Mouse (Mus musculus): ENCODE results near the gene Gpr18.

Gpr18 gene

GRCm38 (mm10) chr14:121909868-121910267, 5.7 kb downstream of the Gpr18 start:
- Histone ChIP-seq H3K9me3 (ENCODE audit: low read length) (no peaks in the 10 kb centered on the region), H3K4me1 (replicated peaks; ENCODE audit: low read depth, low read length) (0 out of 2 replicates have a peak, but pooled peaks cover 2% of the 10 kb centered on the region), H3K4me3 (replicated peaks; ENCODE audit: low read length) (no peak overlapping the region), H3K27me3 (ENCODE audit: insufficient read depth, low read length) (no peaks in the 10 kb centered on the region), H3K36me3 (ENCODE audit: insufficient read depth, low read length) (peaks cover 70% of the 10 kb centered on the region)
- TF ChIP-seq POU5F1 (IDR thresholded peaks at IDR 0.05; ENCODE audit: borderline replicate concordance, low read length), result no peak
- TF ChIP-seq CTCF (conservative IDR thresholded peaks at IDR 0.05; ENCODE audit: low read length), result no peak
- no peak for TF ChIP-seq NANOG (IDR thresholded peaks at IDR 0.05; ENCODE audit: borderline replicate concordance, low read length)

GRCm38 (mm10) chr14:121906992-121907681, 8.4 kb downstream of the Gpr18 start:
- Histone ChIP-seq H3K4me1 (replicated peaks; ENCODE audit: low read depth, low read length) (no peaks in the 10 kb centered on the region), H3K9me3 (ENCODE audit: low read length) (no peaks in the 10 kb centered on the region), H3K4me3 (replicated peaks; ENCODE audit: low read length) (no peak overlapping the region), H3K27me3 (ENCODE audit: insufficient read depth, low read length) (no peaks in the 10 kb centered on the region), H3K36me3 (ENCODE audit: insufficient read depth, low read length) (peaks cover 69% of the 10 kb centered on the region)
- TF ChIP-seq NANOG (IDR thresholded peaks at IDR 0.05; ENCODE audit: borderline replicate concordance, low read length) (no peak), POU5F1 (IDR thresholded peaks at IDR 0.05; ENCODE audit: borderline replicate concordance, low read length) (no peak), CTCF (conservative IDR thresholded peaks at IDR 0.05; ENCODE audit: low read length) (no peak)

GRCm38 (mm10) chr14:121906341-121906991, 9.1 kb downstream of the Gpr18 start:
- TF ChIP-seq POU5F1 (IDR thresholded peaks at IDR 0.05; ENCODE audit: borderline replicate concordance, low read length) (no peak), CTCF (conservative IDR thresholded peaks at IDR 0.05; ENCODE audit: low read length) (no peak), NANOG (IDR thresholded peaks at IDR 0.05; ENCODE audit: borderline replicate concordance, low read length) (no peak)
- peaks cover 66% of the 10 kb centered on the region for H3K36me3 ChIP-seq (ENCODE audit: insufficient read depth, low read length)
- H3K4me1 ChIP-seq (replicated peaks; ENCODE audit: low read depth, low read length), result no peaks in the 10 kb centered on the region
- H3K9me3 ChIP-seq (ENCODE audit: low read length), result no peaks in the 10 kb centered on the region
- H3K27me3 ChIP-seq (ENCODE audit: insufficient read depth, low read length), result no peaks in the 10 kb centered on the region
- H3K4me3 ChIP-seq (replicated peaks; ENCODE audit: low read length), result no peak overlapping the region

GRCm38 (mm10) chr14:121904754-121905153, 10.8 kb downstream of the Gpr18 start:
- no peak for TF ChIP-seq NANOG (IDR thresholded peaks at IDR 0.05; ENCODE audit: borderline replicate concordance, low read length)
- no peaks in the 10 kb centered on the region for H3K9me3 ChIP-seq (ENCODE audit: low read length)
- peaks cover under 1% of the 10 kb centered on the region for H3K4me1 ChIP-seq (replicated peaks; ENCODE audit: low read depth, low read length)
- peaks cover 59% of the 10 kb centered on the region for H3K36me3 ChIP-seq (ENCODE audit: insufficient read depth, low read length)
- no peak overlapping the region for H3K4me3 ChIP-seq (replicated peaks; ENCODE audit: low read length)
- no peaks in the 10 kb centered on the region for H3K27me3 ChIP-seq (ENCODE audit: insufficient read depth, low read length)

GRCm38 (mm10) chr14:121903381-121903876, 12.2 kb downstream of the Gpr18 start:
- peaks cover 47% of the 10 kb centered on the region for H3K36me3 ChIP-seq (ENCODE audit: insufficient read depth, low read length)
- H3K27me3 ChIP-seq (ENCODE audit: insufficient read depth, low read length), result no peaks in the 10 kb centered on the region
- H3K9me3 ChIP-seq (ENCODE audit: low read length), result no peaks in the 10 kb centered on the region
- peaks cover 13% of the 10 kb centered on the region for H3K4me1 ChIP-seq (replicated peaks; ENCODE audit: low read depth, low read length)
- TF ChIP-seq NANOG (IDR thresholded peaks at IDR 0.05; ENCODE audit: borderline replicate concordance, low read length) (no peak), CTCF (conservative IDR thresholded peaks at IDR 0.05; ENCODE audit: low read length) (no peak), POU5F1 (IDR thresholded peaks at IDR 0.05; ENCODE audit: borderline replicate concordance, low read length) (no peak)
- no peak overlapping the region for H3K4me3 ChIP-seq (replicated peaks; ENCODE audit: low read length)

GRCm38 (mm10) chr14:121901511-121901910, 14.1 kb downstream of the Gpr18 start:
- no peak overlapping the region for H3K4me3 ChIP-seq (replicated peaks; ENCODE audit: low read length)
- no peaks in the 10 kb centered on the region for H3K27me3 ChIP-seq (ENCODE audit: insufficient read depth, low read length)
- peaks cover 14% of the 10 kb centered on the region for H3K4me1 ChIP-seq (replicated peaks; ENCODE audit: low read depth, low read length)
- no peak for TF ChIP-seq CTCF (conservative IDR thresholded peaks at IDR 0.05; ENCODE audit: low read length)
- H3K36me3 ChIP-seq (ENCODE audit: insufficient read depth, low read length), result peaks cover 30% of the 10 kb centered on the region
- H3K9me3 ChIP-seq (ENCODE audit: low read length), result no peaks in the 10 kb centered on the region

- Histone ChIP-seq H3K27me3 (ENCODE audit: insufficient read depth, low read length) (no peaks in the 10 kb centered on the region), H3K4me3 (replicated peaks; ENCODE audit: low read length) (no peak overlapping the region), H3K36me3 (ENCODE audit: insufficient read depth, low read length) (peaks cover 12% of the 10 kb centered on the region; the same call in 1 of the 2 replicates), H3K9me3 (ENCODE audit: low read length) (no peaks in the 10 kb centered on the region), H3K4me1 (replicated peaks; ENCODE audit: low read depth, low read length) (peaks cover 14% of the 10 kb centered on the region)
- TF ChIP-seq CTCF (conservative IDR thresholded peaks at IDR 0.05; ENCODE audit: low read length) (no peak), POU5F1 (IDR thresholded peaks at IDR 0.05; ENCODE audit: borderline replicate concordance, low read length) (no peak), NANOG (IDR thresholded peaks at IDR 0.05; ENCODE audit: borderline replicate concordance, low read length) (no peak)
Measured at GRCm38 (mm10) chr14:121899071-121899470, 16.5 kb downstream of the Gpr18 start.

- Histone ChIP-seq H3K4me3 (replicated peaks; ENCODE audit: low read length) (no peak overlapping the region), H3K36me3 (ENCODE audit: insufficient read depth, low read length) (peaks cover 12% of the 10 kb centered on the region; the same call in 1 of the 2 replicates), H3K4me1 (replicated peaks; ENCODE audit: low read depth, low read length) (peaks cover 14% of the 10 kb centered on the region), H3K27me3 (ENCODE audit: insufficient read depth, low read length) (no peaks in the 10 kb centered on the region), H3K9me3 (ENCODE audit: low read length) (no peaks in the 10 kb centered on the region)
- TF ChIP-seq CTCF (conservative IDR thresholded peaks at IDR 0.05; ENCODE audit: low read length), result no peak
- TF ChIP-seq POU5F1 (IDR thresholded peaks at IDR 0.05; ENCODE audit: borderline replicate concordance, low read length), result no peak
- no peak for TF ChIP-seq NANOG (IDR thresholded peaks at IDR 0.05; ENCODE audit: borderline replicate concordance, low read length)
Measured at GRCm38 (mm10) chr14:121898509-121898908, 17.1 kb downstream of the Gpr18 start.
